Mouse (Mus musculus) hindbrain, embryonic 11.5 days (tissue): ENCODE results near the gene Snx4. TPM values are rescaled to one million over a fixed set of nuclear protein-coding genes. Genes with fewer than 3 reads are reported as not detected.
"Not testable (repeated sequence)": the region's sequence is repeated elsewhere in the genome, so short reads cannot be mapped to it uniquely, and the experiment has no call there.

Source experiments
- ATAC-seq: fragments of 200-750 bp; cut with Nextera tagmentation; 2 replicates; pipeline ENCODE4 v1.8.0; 2017; ENCODE audit warnings: mild to moderate bottlenecking, moderate TSS enrichment, moderate library complexity; ENCODE audit not compliant: low FRiP score
- DNase-seq: peaks from one replicate; pipeline ENCODE4 v3.0.0-alpha.2; 2015; ENCODE audit warnings: low spot score
- H3K27ac ChIP-seq: fragments of 300-500 bp; sonication (generic); 2 replicates; pipeline ENCODE4 v1.5.1; 2014; ENCODE audit warnings: mild to moderate bottlenecking, low read depth, low read length
- H3K27me3 ChIP-seq: fragments of 300-500 bp; sonication (generic); 2 replicates; pipeline ENCODE4 v1.6.1; 2014; ENCODE audit warnings: mild to moderate bottlenecking, low read length, moderate library complexity, mixed read lengths; ENCODE audit not compliant: control insufficient read depth, insufficient read depth
- H3K36me3 ChIP-seq: fragments of 300-500 bp; sonication (generic); 2 replicates; pipeline ENCODE4 v1.6.1; 2014; ENCODE audit warnings: mild to moderate bottlenecking, low read length, moderate library complexity, mixed read lengths; ENCODE audit not compliant: control insufficient read depth, insufficient read depth
- H3K4me1 ChIP-seq: fragments of 300-500 bp; sonication (generic); replicated peaks from 2 replicates; pipeline ENCODE4 v1.6.1; 2014; ENCODE audit warnings: low read length, mixed read lengths; ENCODE audit not compliant: control insufficient read depth, insufficient read depth
- H3K4me2 ChIP-seq: fragments of 300-500 bp; sonication (generic); replicated peaks from 2 replicates; pipeline ENCODE4 v1.6.1; 2014; ENCODE audit warnings: mild to moderate bottlenecking, low read depth, low read length
- H3K4me3 ChIP-seq: fragments of 300-500 bp; sonication (generic); 2 replicates; pipeline ENCODE4 v1.5.1; 2014; ENCODE audit warnings: low read depth, low read length
- H3K9ac ChIP-seq: fragments of 300-500 bp; sonication (generic); 2 replicates; pipeline ENCODE4 v1.6.1; 2014; ENCODE audit warnings: low read depth, low read length
- H3K9me3 ChIP-seq: fragments of 300-500 bp; sonication (generic); 2 replicates; pipeline ENCODE4 v1.6.1; 2016; ENCODE audit warnings: low read length; ENCODE audit not compliant: control insufficient read depth
- WGBS: fragments of 180-500 bp; shearing (Covaris S2); extraction: QIAGEN DNeasy Blood & Tissue Kit; methylation state at CpG from one replicate; pipeline ENCODE4 v1.1.7; 2014; 5-methylcytosine and 5-hydroxymethylcytosine counted together
- polyA plus RNA-seq: library from polyadenylated mRNA; unstranded; fragments of >200 nt; fragmentation: Nextera tagmentation; extraction: Ambion mirVana; gene quantifications from 2 replicates; pipeline ENCODE4 v1.2.1, GENCODE M21; 2014

Snx4 gene
- 77.2 and 87.4 TPM in 2 replicates for polyA plus RNA-seq

GRCm38 (mm10) chr16:33251194-33252051 is at the start of gene Snx4:
TSS of gene Snx4 (plus strand) at chr16:33251442.
- H3K4me1 ChIP-seq: no peaks in the 10 kb centered on the region
- no peaks in the 10 kb centered on the region for H3K27me3 ChIP-seq
- 0 out of 2 replicates have a peak within 1 kb of the TSS, but pooled peaks have one; percentile 43 for H3K27ac ChIP-seq
- peak; percentile 98 for DNase-seq
- no peaks in the 10 kb centered on the region for H3K36me3 ChIP-seq
- WGBS: 0% methylated on average over 68 of the region's 72 CpGs
- H3K4me3 ChIP-seq: peak within 1 kb of the TSS; percentile 84
- H3K4me2 ChIP-seq: peak within 1 kb of the TSS; percentile 51
- H3K9me3 ChIP-seq: no peaks in the 10 kb centered on the region
- H3K9ac ChIP-seq: peak within 1 kb of the TSS; percentile 85
- ATAC-seq: peak; percentile 94

GRCm38 (mm10) chr16:33210812-33211211 is 40.4 kb upstream of the Snx4 start:
- 78% methylated on average over 2 of the region's 2 CpGs for WGBS
- Histone ChIP-seq H3K27me3 (no peaks in the 10 kb centered on the region), H3K4me1 (no peaks in the 10 kb centered on the region), H3K27ac (no peak overlapping the region), H3K36me3 (no peaks in the 10 kb centered on the region), H3K9ac (no peak overlapping the region), H3K9me3 (no peaks in the 10 kb centered on the region), H3K4me2 (no peak overlapping the region), H3K4me3 (no peak overlapping the region)
- DNase-seq (no peak), ATAC-seq (no peak)

- Histone ChIP-seq H3K9me3 (no peaks in the 10 kb centered on the region), H3K27me3 (no peaks in the 10 kb centered on the region), H3K9ac (no peak overlapping the region), H3K36me3 (no peaks in the 10 kb centered on the region), H3K4me1 (no peaks in the 10 kb centered on the region), H3K27ac (no peak overlapping the region), H3K4me2 (no peak overlapping the region), H3K4me3 (no peak overlapping the region)
- 75% methylated on average over 9 of the region's 9 CpGs for WGBS
- DNase-seq (no peak), ATAC-seq (no peak)
Measured at GRCm38 (mm10) chr16:33216313-33217003, 34.8 kb upstream of the Snx4 start.

- not testable (repeated sequence) for H3K27ac ChIP-seq, H3K36me3 ChIP-seq, H3K4me2 ChIP-seq, H3K9me3 ChIP-seq, ATAC-seq, H3K9ac ChIP-seq, H3K4me3 ChIP-seq, H3K27me3 ChIP-seq, H3K4me1 ChIP-seq, DNase-seq
- 96% methylated on average over 2 of the region's 3 CpGs for WGBS
Measured at GRCm38 (mm10) chr16:33217553-33218085, 33.6 kb upstream of the Snx4 start.

GRCm38 (mm10) chr16:33222482-33222881 is 28.8 kb upstream of the Snx4 start:
- H3K36me3 ChIP-seq: 0 out of 2 replicates have a peak, but pooled peaks cover 5% of the 10 kb centered on the region
- no peak for ATAC-seq
- no peak overlapping the region for H3K4me2 ChIP-seq
- no peak overlapping the region for H3K4me3 ChIP-seq
- H3K9ac ChIP-seq: no peak overlapping the region
- no peaks in the 10 kb centered on the region for H3K9me3 ChIP-seq
- H3K27ac ChIP-seq: no peak overlapping the region
- no peaks in the 10 kb centered on the region for H3K4me1 ChIP-seq
- DNase-seq: no peak
- WGBS: 96% methylated on average over 3 of the region's 3 CpGs
- H3K27me3 ChIP-seq: no peaks in the 10 kb centered on the region

- 93% methylated on average over 5 of the region's 5 CpGs for WGBS
- no peak for ATAC-seq
- no peak for DNase-seq
- no peaks in the 10 kb centered on the region for H3K9me3 ChIP-seq
- no peak overlapping the region for H3K4me2 ChIP-seq
- no peak overlapping the region for H3K27ac ChIP-seq
- H3K4me1 ChIP-seq: no peaks in the 10 kb centered on the region
- no peak overlapping the region for H3K4me3 ChIP-seq
- H3K27me3 ChIP-seq: no peaks in the 10 kb centered on the region
- 0 out of 2 replicates have a peak, but pooled peaks cover 5% of the 10 kb centered on the region for H3K36me3 ChIP-seq
- H3K9ac ChIP-seq: no peak overlapping the region
Measured at GRCm38 (mm10) chr16:33224381-33224780, 26.9 kb upstream of the Snx4 start.

GRCm38 (mm10) chr16:33234128-33234527 is 17.1 kb upstream of the Snx4 start:
- Histone ChIP-seq H3K9ac (no peak overlapping the region), H3K4me3 (no peak overlapping the region), H3K27ac (no peak overlapping the region), H3K36me3 (no peaks in the 10 kb centered on the region), H3K4me2 (no peak overlapping the region), H3K9me3 (no peaks in the 10 kb centered on the region), H3K4me1 (no peaks in the 10 kb centered on the region), H3K27me3 (no peaks in the 10 kb centered on the region)
- ATAC-seq (no peak), DNase-seq (no peak)
- WGBS: 82% methylated on average over 12 of the region's 12 CpGs

GRCm38 (mm10) chr16:33236151-33236550 is 15.1 kb upstream of the Snx4 start:
- Histone ChIP-seq H3K27me3 (no peaks in the 10 kb centered on the region), H3K27ac (no peak overlapping the region), H3K9me3 (no peaks in the 10 kb centered on the region), H3K9ac (no peak overlapping the region), H3K4me1 (no peaks in the 10 kb centered on the region), H3K36me3 (peaks cover 3% of the 10 kb centered on the region; the same call in 1 of the 2 replicates), H3K4me2 (no peak overlapping the region), H3K4me3 (no peak overlapping the region)
- ATAC-seq: no peak
- no peak for DNase-seq
- WGBS: 93% methylated on average over 6 of the region's 6 CpGs
